Mouse (Mus musculus): ENCODE results near the gene Olfr726. TPM values are rescaled to one million over a fixed set of nuclear protein-coding genes. Genes with fewer than 3 reads are reported as not detected.

Gene Olfr726
- not detected for total RNA-seq (2022)

DNA sequence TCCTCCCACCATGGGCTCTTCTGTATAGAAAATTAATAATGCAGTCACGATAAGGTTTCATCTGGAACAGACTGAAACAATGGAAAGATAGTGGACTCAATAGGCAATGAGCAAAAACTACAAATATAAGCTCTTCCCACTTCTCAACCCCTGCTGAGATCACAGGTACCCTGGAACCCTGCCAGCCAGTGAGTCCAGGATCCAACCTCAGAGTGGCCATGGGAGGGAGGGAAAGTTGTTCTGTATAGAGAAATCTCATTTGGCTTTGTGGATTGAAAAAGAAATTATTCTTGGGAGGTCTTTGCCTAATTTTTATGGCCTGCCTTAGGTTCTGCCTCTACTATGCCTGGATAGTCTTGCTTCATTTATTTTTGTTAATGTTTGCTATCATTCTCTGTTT is at the start of gene Olfr726:
TSS of gene Olfr726 (minus strand) at position 101 of the 400 bp plus-strand sequence.
- no peak for DNase-seq (ENCODE audit: low spot score in 2 of 2)

DNA sequence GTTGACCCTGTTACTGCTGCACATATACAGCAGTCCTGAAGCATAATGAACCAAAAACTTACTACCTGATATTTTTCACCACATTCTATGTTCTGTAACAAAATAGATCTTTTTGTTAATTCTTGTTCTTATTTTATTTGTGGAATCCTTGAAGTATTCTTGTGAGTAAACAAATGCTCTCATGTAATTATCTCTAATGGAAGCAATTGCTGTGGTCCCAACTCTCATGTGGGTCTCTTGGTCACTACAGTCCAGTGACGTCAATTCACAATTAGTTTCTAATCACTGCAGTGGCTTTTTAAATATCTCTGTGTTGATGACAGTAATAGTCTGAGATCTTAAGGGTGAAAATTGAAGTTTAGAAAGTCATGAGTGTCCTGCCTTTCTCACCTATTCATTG is 32.1 kb upstream of the Olfr726 start, which contains the start of gene Olfr727:
TSS of gene Olfr727 (plus strand) at position 301 of the 400 bp plus-strand sequence.
- DNase-seq (ENCODE audit: low spot score in 2 of 2) = no peak

DNA sequence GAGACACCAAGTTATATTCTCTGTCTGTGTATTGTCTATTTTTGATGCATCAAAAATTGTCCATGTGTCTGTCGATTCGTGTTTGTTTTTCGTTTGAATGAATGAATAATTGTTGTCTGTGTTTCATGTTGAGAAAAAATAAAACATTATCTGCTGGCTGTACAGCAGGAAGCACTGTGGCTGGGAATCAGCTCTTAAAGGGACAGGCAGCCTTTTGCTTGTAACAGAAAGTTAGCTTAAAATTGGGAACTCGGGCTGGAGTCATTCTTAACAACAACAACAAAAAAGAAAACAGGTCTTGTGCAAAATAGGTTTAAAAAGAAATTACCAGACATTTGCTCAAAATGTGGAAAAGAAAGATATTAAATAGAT is 28.0 kb downstream of the Olfr726 start:
- no peak for DNase-seq (ENCODE audit: low spot score in 2 of 2)

DNA sequence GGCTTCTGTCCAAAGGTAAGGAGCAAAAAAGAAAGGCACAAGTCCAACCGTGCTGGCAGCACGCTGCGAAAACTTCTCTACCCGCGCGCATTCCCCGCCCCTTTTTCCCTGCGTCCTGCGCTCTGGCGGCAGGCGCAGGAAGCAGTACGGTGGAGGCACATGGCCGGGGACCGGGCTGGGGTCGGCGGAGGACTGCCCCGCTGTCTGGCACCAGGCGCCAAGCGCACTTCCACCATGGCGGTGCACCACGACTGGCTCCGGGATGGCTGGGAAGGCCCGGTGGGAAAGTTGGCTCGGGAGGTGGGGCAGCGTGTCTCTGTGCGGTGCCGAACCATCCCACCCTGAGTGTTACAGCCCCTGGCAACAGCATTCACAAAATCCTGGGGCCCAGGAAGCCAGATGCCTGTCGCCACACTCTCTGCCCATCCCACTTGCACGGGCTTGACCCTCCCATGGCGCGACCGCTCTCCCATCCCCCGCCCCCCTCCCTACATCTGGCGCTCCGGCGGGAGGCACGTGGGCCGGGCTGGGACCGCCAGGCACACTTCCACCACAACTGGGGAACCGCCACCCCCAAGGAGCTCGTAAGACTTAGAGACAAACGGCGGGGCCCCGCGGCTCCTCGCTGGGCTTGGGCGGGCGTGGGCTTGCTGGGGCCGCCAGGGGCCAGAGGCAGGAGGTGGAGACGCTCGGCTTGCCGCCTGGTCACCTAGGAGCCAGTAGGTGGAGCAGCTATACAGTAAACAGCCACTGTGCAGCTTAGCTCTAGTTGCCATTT is 28.6 kb downstream of the Olfr726 start:
- peak in 1 of 2 experiments; percentile 3 for DNase-seq (ENCODE audit: low spot score in 2 of 2)

DNA sequence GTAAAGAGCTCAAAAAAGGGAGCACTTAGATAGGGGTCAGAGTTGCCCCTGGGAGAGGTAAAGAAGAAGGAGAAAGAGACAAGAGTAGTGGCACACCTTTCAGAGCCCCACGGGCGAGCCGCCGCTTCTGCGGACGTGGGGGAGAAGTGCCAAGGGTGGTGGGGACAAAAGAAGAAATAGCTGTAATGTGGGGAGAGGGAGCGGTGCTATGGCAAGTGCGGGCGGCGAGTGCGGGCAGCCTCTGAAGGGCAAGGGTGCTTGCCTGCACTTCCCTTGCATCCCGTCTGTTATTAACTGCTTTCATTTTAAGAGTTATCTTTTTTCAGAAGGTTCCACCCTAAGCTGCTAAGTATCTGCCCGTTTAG is 29.2 kb downstream of the Olfr726 start:
- no peak for DNase-seq (ENCODE audit: low spot score in 2 of 2)

DNA sequence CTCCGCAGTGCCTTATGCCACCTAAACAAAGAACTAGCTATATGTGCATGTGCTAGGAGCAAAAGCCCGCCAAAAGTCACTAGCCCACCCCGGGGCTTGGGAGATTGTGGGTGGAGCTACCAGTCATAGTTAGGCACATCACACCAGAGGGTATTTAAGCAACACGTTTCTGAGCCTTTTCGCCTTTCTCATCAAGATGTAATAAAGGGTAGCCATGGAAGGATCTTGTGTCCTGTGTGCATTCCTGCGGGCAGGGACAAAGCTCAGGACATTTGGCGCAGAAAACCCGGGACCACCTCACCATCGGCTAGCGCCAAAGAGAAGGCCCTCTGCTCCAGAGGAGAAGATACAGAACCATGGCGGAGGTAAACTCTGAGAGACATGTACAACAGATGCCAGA is 29.6 kb downstream of the Olfr726 start:
- DNase-seq (ENCODE audit: low spot score in 2 of 2) = no peak

DNA sequence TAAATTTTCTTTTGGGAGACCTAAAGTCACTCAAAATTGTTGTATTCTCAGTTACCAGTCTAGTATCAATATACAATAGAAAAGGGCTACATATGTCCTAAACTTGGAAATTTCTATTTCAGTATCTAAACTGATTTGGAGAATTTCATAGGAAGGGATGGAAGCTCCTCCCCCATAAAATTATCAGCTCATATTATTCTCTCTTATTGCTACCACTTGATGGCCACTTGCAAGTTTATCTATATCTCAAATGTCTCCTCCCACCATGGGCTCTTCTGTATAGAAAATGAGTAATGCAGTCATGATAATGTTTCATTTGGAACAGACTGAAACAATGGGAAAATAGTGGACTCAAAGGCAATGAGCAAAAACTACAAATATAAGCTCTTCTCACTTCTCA is 50.5 kb downstream of the Olfr726 start, which contains the start of gene Olfr725:
TSS of gene Olfr725 (minus strand) at position 101 of the 400 bp plus-strand sequence.
- no peak for DNase-seq (ENCODE audit: low spot score in 2 of 2)

Other genes starting within 250 kb of the Olfr726 start
- gene Olfr722, start 189.0 kb downstream of the Olfr726 start, total RNA-seq (2022) = not detected
- not detected for gene Olfr723, start 159.2 kb downstream of the Olfr726 start, total RNA-seq (2022)
- not detected for gene Olfr724, start 127.7 kb downstream of the Olfr726 start, total RNA-seq (2022)
- gene Olfr725, start 50.6 kb downstream of the Olfr726 start, total RNA-seq (2022) = not detected
- not detected for gene Olfr727, start 32.2 kb upstream of the Olfr726 start, total RNA-seq (2022)
- gene Olfr728, start 51.7 kb upstream of the Olfr726 start, total RNA-seq (2022) = not detected
- gene Olfr729, start 62.0 kb upstream of the Olfr726 start, total RNA-seq (2022) = not detected
- not detected for gene Olfr730, start 97.2 kb upstream of the Olfr726 start, total RNA-seq (2022)
- gene Olfr731, start 150.9 kb upstream of the Olfr726 start, total RNA-seq (2022) = not detected
- gene Olfr732, start 193.3 kb upstream of the Olfr726 start, total RNA-seq (2022) = not detected
- not detected for gene Olfr733, start 210.6 kb upstream of the Olfr726 start, total RNA-seq (2022)
- gene Olfr734, start 235.8 kb upstream of the Olfr726 start, total RNA-seq (2022) = not detected